Mouse (Mus musculus): ENCODE data around the gene Camkk2.

DNA sequence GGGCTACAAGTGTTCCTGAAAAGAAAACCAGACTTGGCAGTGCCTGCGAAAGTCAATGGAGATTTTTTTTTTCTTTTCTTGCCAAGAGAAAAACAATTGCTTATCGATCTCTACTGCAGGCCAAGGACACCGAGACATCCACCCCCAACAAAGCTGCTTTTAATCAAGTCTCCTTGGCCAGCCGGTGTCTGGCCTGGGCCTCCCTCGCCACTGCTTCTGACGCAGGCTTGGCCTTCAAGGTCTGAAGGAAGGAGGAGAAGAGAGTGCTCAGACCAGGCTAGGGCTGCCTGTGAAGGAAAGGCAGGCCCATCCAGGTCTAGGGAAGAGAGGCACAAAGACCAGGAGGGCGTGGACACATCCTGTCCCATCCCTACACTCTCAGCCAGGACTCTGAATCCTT, 8.9 kb downstream of the Camkk2 start:
- TF ChIP-seq CTCF (IDR thresholded peaks at IDR 0.05; ENCODE audit: borderline replicate concordance, insufficient read depth, low read depth, low read length) (no peak), POLR2A (IDR thresholded peaks at IDR 0.05; ENCODE audit: borderline replicate concordance, insufficient read depth, low read length) (no peak)
